Mouse (Mus musculus): Measurements from ENCODE around the gene Baz1a. TPM values are rescaled to one million over a fixed set of nuclear protein-coding genes. Genes with fewer than 3 reads are reported as not detected.

Baz1a gene
- polyA plus RNA-seq, 1 experiment = 9.6 TPM

DNA sequence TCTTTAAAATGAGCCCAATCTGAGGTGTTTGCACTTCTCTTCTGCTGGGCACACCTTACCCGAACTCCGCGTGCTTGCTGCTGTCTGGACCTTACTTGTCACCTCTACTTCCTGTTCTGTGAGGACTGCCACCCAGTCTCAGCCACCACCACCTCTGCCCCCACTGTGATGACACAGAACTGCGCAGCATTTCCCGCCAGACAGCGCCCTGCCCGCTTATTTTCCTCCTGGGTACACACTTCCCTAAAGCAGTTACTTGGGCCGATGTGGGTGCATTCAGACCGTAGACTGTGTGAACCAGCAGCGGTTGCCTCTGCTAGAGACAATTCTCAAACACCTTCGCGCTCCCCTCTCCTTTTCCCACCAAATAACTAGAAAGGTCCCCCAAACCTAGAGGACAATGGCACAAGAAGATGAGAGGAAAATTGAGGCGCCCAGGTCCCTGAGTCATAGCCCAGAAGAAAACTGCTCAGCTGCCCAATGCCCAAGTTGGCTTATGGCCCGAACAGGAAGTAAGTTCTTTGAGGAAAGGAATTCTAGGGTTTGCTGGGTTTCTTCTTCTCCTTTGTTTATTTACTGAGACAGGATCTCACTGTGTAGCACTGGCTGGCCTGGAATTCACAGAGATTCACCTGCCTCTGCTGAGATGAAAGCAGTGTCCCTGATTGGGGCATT, 15.0 kb downstream of the Baz1a start:
- Histone ChIP-seq H3K4me3 (ENCODE audit: control insufficient read depth, insufficient read depth, low read length) (peak overlapping the region; percentile 4; the same call in 1 of the 2 replicates), H3K4me1 (replicated peaks; ENCODE audit: control insufficient read depth, insufficient read depth, low read length) (peaks cover 10% of the 10 kb centered on the region), H3K27me3 (ENCODE audit: control insufficient read depth, insufficient read depth, low read length) (no peaks in the 10 kb centered on the region), H3K36me3 (ENCODE audit: control insufficient read depth, insufficient read depth, low read length) (no peaks in the 10 kb centered on the region), H3K27ac (ENCODE audit: control insufficient read depth, insufficient read depth, low read length) (peak overlapping the region; percentile 44; the same call in 1 of the 2 replicates)
- DNase-seq = peak; percentile 73
- TF ChIP-seq POLR2A (IDR thresholded peaks at IDR 0.05; ENCODE audit: control insufficient read depth, extremely low read depth, insufficient read depth, low read length, poor library complexity) (peak; percentile 27; the same call in 1 of the 2 replicates), CTCF (IDR thresholded peaks at IDR 0.05; ENCODE audit: borderline replicate concordance, control insufficient read depth, extremely low read depth, insufficient read depth, low read length, poor library complexity) (no peak)
- 8% methylated on average over 14 of the region's 14 CpGs for WGBS

GRCm38 (mm10) chr12:54998411-54998810, 15.7 kb downstream of the Baz1a start:
- no peak for DNase-seq
- H3K27me3 ChIP-seq (ENCODE audit: control insufficient read depth, insufficient read depth, low read length) = no peaks in the 10 kb centered on the region
- no peak for TF ChIP-seq CTCF (IDR thresholded peaks at IDR 0.05; ENCODE audit: borderline replicate concordance, control insufficient read depth, extremely low read depth, insufficient read depth, low read length, poor library complexity)
- no peak for TF ChIP-seq POLR2A (IDR thresholded peaks at IDR 0.05; ENCODE audit: control insufficient read depth, extremely low read depth, insufficient read depth, low read length, poor library complexity)
- no peak overlapping the region for H3K27ac ChIP-seq (ENCODE audit: control insufficient read depth, insufficient read depth, low read length)
- H3K36me3 ChIP-seq (ENCODE audit: control insufficient read depth, insufficient read depth, low read length) = no peaks in the 10 kb centered on the region
- peaks cover 12% of the 10 kb centered on the region for H3K4me1 ChIP-seq (replicated peaks; ENCODE audit: control insufficient read depth, insufficient read depth, low read length)
- 29% methylated on average over 5 of the region's 5 CpGs for WGBS
- no peak overlapping the region for H3K4me3 ChIP-seq (ENCODE audit: control insufficient read depth, insufficient read depth, low read length)

GRCm38 (mm10) chr12:54996979-54997474, 17.1 kb downstream of the Baz1a start:
- Histone ChIP-seq H3K4me3 (ENCODE audit: control insufficient read depth, insufficient read depth, low read length) (no peak overlapping the region), H3K4me1 (replicated peaks; ENCODE audit: control insufficient read depth, insufficient read depth, low read length) (peaks cover 14% of the 10 kb centered on the region), H3K36me3 (ENCODE audit: control insufficient read depth, insufficient read depth, low read length) (no peaks in the 10 kb centered on the region), H3K27me3 (ENCODE audit: control insufficient read depth, insufficient read depth, low read length) (no peaks in the 10 kb centered on the region), H3K27ac (ENCODE audit: control insufficient read depth, insufficient read depth, low read length) (no peak overlapping the region)
- 93% methylated on average over 6 of the region's 6 CpGs for WGBS
- no peak for DNase-seq
- no peak for TF ChIP-seq CTCF (IDR thresholded peaks at IDR 0.05; ENCODE audit: borderline replicate concordance, control insufficient read depth, extremely low read depth, insufficient read depth, low read length, poor library complexity)

DNA sequence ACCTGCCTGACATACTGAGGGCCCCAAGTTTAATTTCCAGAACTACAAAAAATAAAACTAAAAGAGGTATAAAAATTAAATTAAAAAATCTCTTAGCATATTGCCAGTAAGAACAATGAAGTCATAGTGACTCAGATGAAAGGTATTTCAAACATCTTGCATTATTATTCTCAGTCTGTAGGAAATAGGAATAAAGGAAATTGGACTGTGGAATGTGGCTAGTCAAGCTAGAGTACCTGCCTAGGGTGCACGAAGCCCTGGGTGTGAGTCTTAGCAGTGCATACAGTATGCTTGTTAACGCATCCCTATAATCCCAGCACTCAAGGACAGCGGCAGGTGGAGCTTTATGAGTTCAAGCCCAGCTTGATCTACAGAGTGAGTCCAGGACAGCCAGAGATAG, 18.2 kb downstream of the Baz1a start:
- Histone ChIP-seq H3K27ac (ENCODE audit: control insufficient read depth, insufficient read depth, low read length) (no peak overlapping the region), H3K36me3 (ENCODE audit: control insufficient read depth, insufficient read depth, low read length) (no peaks in the 10 kb centered on the region), H3K4me1 (replicated peaks; ENCODE audit: control insufficient read depth, insufficient read depth, low read length) (peaks cover 14% of the 10 kb centered on the region), H3K4me3 (ENCODE audit: control insufficient read depth, insufficient read depth, low read length) (no peak overlapping the region), H3K27me3 (ENCODE audit: control insufficient read depth, insufficient read depth, low read length) (no peaks in the 10 kb centered on the region)
- DNase-seq = no peak
- WGBS = 95% methylated on average over 3 of the region's 3 CpGs
- TF ChIP-seq POLR2A (IDR thresholded peaks at IDR 0.05; ENCODE audit: control insufficient read depth, extremely low read depth, insufficient read depth, low read length, poor library complexity) (no peak), CTCF (IDR thresholded peaks at IDR 0.05; ENCODE audit: borderline replicate concordance, control insufficient read depth, extremely low read depth, insufficient read depth, low read length, poor library complexity) (no peak)

GRCm38 (mm10) chr12:54994418-54994817, 19.7 kb downstream of the Baz1a start:
- TF ChIP-seq CTCF (IDR thresholded peaks at IDR 0.05; ENCODE audit: borderline replicate concordance, control insufficient read depth, extremely low read depth, insufficient read depth, low read length, poor library complexity) (no peak), POLR2A (IDR thresholded peaks at IDR 0.05; ENCODE audit: control insufficient read depth, extremely low read depth, insufficient read depth, low read length, poor library complexity) (no peak)
- no peaks in the 10 kb centered on the region for H3K27me3 ChIP-seq (ENCODE audit: control insufficient read depth, insufficient read depth, low read length)
- WGBS = 95% methylated on average over 4 of the region's 4 CpGs
- H3K4me3 ChIP-seq (ENCODE audit: control insufficient read depth, insufficient read depth, low read length) = no peak overlapping the region
- no peaks in the 10 kb centered on the region for H3K36me3 ChIP-seq (ENCODE audit: control insufficient read depth, insufficient read depth, low read length)
- peaks cover 14% of the 10 kb centered on the region for H3K4me1 ChIP-seq (replicated peaks; ENCODE audit: control insufficient read depth, insufficient read depth, low read length)
- no peak overlapping the region for H3K27ac ChIP-seq (ENCODE audit: control insufficient read depth, insufficient read depth, low read length)
- DNase-seq = no peak

GRCm38 (mm10) chr12:54994068-54994386, 20.1 kb downstream of the Baz1a start:
- no peak for DNase-seq
- TF ChIP-seq CTCF (IDR thresholded peaks at IDR 0.05; ENCODE audit: borderline replicate concordance, control insufficient read depth, extremely low read depth, insufficient read depth, low read length, poor library complexity) (no peak), POLR2A (IDR thresholded peaks at IDR 0.05; ENCODE audit: control insufficient read depth, extremely low read depth, insufficient read depth, low read length, poor library complexity) (no peak)
- no peaks in the 10 kb centered on the region for H3K27me3 ChIP-seq (ENCODE audit: control insufficient read depth, insufficient read depth, low read length)
- 78% methylated on average over 6 of the region's 6 CpGs for WGBS
- no peaks in the 10 kb centered on the region for H3K36me3 ChIP-seq (ENCODE audit: control insufficient read depth, insufficient read depth, low read length)
- no peak overlapping the region for H3K27ac ChIP-seq (ENCODE audit: control insufficient read depth, insufficient read depth, low read length)
- peak overlapping the region; percentile 2; the same call in 1 of the 2 replicates for H3K4me3 ChIP-seq (ENCODE audit: control insufficient read depth, insufficient read depth, low read length)
- H3K4me1 ChIP-seq (replicated peaks; ENCODE audit: control insufficient read depth, insufficient read depth, low read length) = peaks cover 10% of the 10 kb centered on the region

Data from thymus, adult 2 months (tissue).